Mouse (Mus musculus) embryo, embryonic 9.5 days (tissue): ENCODE measurements around the gene Tnfrsf14.

ENCODE experiments used
- DNase-seq: peaks from one replicate; pipeline ENCODE4 v3.0.0-alpha.2; 2017; ENCODE audit errors: extremely low spot score

Gene Tnfrsf14

DNA sequence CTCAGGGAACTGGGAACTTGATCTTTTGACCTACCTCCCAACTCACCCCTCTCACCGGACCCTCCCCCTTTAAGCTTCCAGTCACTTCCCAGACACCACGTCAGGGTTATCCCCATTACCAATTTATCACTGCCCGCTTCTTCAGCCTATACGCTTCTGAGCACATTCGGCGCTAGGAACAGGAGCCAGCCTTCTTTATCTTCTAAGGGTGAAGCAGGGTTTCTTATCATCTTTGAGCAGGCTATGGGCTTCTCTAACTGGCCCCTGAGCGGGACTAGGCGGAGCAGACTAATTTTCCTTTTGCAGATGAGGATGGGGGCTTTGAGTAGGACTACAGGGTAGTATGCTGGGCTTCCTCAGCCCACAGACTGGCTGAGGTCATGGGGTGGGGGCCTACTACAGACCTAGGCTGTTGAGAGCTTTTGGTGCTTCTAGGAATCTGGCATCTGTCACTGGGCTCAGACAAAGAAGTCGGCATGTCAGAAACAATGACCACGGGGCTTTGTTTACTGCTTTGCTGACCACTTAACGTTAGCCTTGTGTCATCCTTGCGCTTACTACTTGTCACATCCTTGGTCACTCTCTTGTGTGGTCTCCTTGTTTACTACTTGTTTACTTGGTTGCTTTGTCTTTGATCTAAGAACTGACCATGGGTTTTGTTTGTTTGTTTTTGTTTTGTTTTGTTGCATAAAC lies at the start of gene Tnfrsf14:
Tnfrsf14 (minus strand) TSS at position 169 of the 693 bp plus-strand sequence.
- DNase-seq, result no peak

DNA sequence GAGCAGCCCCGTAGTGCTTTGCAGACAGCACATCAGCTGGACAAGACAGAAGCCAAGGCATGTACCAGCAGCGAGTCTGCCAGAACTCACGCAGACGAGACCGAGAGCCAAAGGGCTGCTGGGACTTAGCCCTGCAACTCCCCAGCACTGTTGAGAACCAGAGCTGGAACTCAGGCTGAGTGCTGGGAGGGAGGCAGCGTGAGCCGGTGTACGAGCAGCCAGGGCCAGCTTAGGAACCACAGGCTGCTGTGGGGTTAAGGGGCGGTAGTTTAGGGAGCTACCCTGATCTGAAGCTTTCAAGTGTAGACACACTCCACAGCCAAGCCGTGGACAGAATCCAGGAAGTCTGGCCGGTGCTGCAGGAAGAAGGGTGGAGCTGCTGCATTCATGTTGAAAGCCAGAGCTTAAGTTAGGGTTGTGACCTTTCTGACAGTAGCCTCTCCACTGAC lies 45.8 kb upstream of the Tnfrsf14 start:
- DNase-seq, result no peak

DNA sequence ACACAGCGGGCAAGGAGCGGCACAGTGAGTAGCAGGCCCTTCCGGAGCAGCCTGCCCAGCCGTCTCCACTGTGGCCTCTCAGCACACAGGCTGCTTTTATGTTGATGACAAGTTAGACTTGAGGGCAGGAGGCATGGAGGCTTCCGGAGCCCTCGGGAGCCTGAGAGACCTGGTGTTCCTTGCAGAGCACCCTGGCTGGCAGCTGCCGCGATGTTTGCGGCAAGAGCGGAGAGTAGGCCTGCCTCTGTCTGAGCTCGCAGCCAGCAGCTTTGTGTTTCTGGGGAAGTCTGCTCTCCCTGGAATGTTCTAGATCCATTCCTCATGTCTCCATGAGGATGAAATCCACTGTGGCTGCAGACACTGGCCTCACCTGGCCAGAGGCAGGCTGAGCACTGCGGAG lies 44.2 kb upstream of the Tnfrsf14 start:
- no peak for DNase-seq

DNA sequence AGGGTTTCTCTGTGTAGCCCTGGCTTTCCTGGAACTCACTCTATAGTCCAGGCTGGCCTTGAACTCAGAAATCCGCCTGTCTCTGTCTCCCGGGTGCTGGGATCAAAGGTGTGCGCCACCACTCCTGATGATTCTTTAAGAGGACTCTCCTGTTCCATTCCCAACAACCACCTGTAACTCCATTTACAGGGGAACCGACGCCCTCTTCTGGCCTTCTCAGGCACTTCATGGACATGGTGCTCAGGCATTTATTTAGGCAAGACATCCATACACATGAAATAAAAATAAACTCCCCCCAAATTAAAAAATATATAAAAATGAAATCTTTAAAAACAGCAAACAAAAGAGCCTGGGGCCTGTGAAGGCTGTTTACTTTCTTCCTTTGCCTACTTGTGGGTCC lies 38.8 kb upstream of the Tnfrsf14 start:
- no peak for DNase-seq

DNA sequence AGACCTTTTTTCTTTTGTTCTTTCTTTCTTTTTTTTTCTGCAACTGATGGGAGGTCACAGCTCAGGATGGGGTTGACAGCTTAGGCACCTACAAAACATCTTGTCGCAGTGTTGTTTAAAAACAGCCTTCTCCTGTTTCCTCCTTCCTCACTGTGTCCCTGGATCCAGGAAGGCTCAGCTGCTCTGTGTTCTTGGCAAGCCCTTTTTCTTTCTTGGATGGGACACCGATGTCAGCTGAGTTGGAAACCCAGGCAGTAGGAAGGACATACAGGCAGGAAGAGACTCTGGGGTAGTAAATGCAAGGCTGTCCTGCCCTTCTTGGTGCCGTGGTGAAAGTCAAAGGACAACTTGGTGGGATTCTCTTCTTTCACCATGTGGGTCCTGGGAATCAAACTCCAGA lies 37.5 kb upstream of the Tnfrsf14 start:
- no peak for DNase-seq

DNA sequence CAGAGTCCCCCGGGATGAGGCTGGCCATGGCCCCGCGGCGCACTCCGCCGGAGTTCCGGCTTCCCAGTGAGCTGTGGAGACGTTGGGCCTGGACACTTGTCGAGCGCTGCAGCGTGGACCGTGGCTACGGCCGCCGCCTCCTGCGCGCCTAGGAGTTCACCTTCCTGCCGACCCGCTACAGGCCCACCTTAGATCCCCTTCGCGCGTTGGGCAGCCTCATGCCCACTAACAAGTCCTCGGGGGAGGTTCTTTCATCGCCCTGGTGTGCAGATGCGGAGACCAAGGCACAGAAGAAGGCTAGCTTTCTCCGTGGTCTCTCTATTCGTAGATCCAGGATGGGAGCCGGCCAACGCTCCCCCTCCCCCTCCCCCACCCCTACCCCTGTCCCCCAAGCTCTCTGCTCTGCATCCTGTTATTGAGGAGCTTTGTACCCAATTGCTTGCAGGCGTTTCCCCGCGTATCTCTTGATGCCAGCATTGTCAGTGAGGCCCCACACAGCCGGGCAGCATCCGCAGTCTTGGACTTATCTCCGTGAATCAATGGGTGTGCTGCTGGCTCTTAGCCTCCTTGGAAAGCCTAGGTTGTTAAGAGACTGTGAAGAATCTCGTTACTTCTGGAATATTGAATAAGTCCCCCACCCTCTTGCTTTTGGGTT lies 36.3 kb upstream of the Tnfrsf14 start:
- DNase-seq, result no peak

DNA sequence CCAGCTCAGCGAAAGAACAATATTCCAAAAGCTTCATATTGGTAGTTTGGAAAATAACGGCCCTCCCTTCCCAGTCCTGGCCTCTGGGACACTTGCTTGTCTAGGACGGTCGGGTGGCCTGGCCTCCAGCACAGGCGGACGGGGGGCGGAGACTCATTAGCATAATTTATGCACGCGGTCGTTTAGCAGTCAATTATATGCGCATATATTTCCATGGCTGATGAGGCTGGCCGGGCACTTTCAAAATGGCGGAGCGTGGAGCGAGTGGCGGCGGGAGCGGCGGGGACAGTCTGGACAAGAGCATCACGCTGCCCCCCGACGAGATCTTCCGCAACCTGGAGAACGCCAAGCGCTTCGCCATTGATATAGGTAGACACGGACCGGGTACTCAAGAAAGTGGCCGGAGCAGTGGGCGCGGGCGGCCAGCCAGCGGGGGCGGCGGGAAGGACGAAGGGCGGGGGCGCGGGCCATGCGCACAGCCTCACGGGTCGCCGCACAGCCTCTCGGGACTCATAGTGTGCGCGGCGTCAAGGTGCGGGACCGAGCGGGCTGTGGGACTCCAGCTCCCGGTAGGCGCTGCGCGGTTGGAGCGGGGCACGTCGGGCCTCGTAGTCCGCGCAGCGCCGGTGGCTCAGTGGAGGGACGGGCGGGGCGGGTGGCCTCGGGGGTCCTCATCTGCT lies 35.7 kb upstream of the Tnfrsf14 start, which contains the start of gene Pank4:
Pank4 (plus strand) TSS at position 223 of the 680 bp plus-strand sequence.
- DNase-seq, result peak; percentile 94

DNA sequence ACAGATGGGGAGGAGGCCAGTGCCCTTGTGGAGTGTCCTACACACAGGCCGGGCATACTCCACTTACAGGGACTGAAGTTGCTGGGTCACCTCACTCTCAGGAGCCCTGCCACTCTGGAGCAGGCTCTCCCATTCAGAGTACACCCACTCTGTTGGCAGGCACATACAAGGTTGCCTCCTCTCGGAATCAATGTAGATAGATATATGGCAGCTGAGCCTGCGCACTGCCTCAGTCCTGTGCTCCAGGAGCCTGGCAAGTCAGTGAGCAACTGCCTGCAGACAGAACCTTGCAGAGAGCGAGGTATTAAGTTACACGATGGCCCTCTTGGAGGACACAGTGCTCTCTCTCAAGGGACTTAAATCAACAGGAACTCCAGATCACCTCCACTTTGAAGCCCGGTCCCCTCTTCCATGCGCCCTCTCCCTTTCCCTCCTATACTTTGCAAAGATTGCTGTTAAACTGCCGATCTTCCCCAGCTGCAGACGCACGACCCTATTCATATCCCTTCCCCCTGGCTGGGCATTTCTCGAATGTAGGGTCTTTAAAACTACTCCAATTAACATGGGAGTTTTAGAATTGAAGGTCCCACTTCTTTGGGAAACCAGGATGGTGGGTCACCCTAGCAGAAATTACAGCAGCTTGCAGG lies 35.0 kb upstream of the Tnfrsf14 start:
- no peak for DNase-seq

DNA sequence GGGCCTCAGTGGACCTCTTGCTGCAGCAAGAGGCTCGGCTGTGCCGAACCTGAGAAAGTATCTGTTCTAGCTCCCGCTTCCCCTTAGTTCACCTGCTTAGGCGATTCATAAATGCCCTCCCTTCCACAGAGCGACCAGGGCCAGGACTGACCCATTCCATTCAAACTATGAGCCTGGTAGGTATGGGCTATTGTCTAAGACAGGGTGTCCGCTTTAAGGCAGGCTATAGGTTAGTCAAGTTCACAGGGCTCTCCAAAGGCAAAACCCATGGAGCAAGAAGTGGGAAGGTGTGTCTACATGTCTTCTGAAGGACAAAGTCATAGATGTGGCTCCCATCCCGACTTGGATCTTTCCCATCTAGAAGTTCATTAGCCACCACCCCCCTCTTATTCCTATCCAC lies 34.3 kb upstream of the Tnfrsf14 start:
- DNase-seq, result no peak

DNA sequence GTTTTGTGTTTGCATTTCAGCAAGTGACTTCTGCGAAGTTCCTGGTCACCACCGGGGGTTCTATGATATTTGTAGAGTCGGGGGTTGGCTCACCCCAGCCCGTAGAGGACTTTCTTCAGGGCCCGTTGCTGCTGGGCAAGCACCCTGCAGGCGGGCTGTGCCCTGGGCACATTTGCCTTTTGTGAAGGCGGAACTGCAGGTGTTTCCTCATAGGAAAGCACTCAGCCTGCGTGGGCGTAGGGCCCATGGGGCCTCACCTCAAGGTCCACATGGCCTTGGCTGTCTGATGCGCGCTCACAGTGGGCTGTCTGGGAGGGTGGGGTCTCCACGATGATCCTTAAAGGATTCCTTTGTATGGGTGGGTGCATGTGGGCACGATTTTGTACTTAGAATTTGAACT lies 33.5 kb upstream of the Tnfrsf14 start:
- DNase-seq, result no peak

DNA sequence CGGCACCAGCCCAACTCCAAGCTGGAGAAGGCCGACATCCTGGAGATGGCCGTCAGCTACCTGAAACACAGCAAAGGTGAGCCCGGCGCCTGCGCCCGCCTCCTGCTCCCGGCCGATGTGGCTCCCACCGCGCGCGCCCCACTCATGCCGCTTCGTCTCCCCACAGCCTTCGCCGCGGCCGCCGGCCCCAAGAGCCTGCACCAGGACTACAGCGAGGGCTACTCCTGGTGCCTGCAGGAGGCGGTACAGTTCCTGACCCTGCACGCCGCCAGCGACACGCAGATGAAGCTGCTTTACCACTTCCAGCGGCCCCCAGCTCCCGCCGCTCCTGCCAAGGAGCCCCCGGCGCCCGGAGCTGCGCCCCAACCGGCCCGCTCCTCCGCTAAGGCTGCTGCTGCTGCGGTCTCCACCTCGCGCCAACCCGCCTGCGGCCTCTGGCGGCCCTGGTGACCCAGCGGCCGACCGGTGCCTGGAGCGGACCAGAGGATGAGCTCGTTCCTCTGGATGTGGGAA lies 32.9 kb upstream of the Tnfrsf14 start:
- peak; percentile 66 for DNase-seq

DNA sequence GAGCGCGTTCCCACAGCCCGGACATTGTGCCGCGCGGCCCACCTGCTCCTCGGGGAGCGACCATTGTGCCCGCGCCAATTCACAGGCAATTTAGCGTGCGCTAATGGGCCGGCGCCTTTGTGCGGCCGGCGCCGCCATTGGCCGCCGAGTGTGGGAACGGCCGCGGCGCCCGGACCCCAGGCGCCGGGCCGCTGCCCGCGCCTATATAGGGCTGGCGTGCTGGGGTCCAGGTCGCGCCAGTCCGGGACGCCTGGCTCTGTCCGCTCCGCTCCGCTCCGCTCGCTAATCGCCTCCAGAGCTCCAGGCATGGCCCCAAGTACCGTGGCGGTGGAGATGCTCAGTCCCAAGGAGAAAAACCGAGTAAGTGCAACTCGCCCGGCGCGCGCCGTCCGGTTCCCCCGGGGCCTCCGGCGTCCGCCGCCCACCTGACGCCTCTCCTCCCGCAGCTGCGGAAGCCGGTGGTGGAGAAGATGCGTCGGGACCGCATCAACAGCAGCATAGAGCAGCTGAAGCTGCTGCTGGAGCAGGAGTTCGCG lies 32.4 kb upstream of the Tnfrsf14 start, which contains the start of gene Hes5:
Hes5 (plus strand) TSS at position 234 of the 536 bp plus-strand sequence.
- DNase-seq, result peak; percentile 83

DNA sequence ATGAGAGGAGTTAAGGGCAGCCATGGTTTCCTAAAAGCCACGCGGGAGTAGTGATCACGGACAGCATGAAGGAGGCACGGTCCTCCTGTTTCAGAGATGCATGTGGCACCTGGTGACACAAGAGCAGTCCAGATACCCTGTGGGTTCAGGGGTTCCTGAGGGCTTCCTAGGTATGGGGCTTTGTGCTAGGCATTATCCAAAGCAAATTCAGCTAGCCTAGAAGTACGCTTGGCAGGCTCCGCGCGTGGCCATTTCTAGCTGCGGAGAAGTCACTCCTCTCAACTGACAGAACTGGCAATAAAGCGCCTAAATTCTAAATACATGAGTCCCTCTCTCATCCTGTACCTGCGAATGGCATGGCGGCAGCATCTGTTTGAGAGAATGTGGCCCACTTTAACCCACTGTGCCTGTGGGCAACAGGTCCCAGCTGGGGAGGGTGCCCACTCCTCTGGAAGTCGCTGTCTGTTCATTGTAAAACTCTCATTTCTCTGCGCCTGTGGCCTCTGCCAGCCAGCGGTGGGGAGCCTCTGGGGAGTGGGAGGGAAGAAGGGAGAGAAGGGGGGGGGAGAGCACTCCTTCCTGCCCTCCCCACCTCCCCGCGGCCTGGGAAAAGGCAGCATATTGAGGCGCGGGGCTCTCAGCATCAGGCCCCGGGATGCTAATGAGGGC lies 31.8 kb upstream of the Tnfrsf14 start:
- no peak for DNase-seq

DNA sequence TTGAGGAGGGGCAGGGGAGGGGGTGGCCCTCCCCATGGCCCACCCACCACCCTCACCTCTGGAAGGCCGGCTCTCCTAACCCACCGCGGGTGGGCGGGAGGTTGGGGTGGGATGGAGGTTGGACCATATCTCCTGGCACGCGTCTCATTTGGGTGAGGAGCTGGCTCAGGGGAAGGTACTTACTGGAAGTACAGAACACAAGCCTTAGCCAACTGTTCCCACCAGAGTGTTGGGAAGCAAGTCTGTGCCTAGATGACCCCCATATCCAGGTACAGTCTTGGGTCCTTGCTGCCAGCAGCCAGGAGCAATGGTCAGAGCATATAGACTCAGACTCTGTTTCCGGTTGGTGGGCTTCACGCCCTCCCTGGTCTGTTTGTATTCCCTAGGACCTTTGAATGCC lies 30.3 kb upstream of the Tnfrsf14 start:
- no peak for DNase-seq

DNA sequence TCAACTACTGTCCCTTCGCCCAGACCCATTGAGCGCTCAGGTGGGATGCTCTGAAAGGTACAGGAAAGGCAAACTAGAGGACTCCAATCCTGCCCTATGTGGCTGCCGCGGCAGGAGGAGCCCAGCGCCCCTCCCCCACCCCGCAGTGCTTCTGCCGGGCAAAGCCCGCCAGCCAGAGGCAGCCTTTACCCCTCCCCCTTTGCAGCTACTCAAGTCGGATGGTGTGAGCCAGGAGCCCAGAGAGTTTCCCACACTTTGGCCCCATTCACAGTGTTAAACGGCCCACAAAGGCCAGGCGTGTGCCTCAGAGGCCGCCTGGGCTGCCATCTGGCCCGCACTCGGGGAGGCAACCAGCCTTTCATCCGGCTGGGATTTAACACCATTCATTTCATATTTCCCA lies 29.8 kb upstream of the Tnfrsf14 start:
- peak; percentile 83 for DNase-seq

DNA sequence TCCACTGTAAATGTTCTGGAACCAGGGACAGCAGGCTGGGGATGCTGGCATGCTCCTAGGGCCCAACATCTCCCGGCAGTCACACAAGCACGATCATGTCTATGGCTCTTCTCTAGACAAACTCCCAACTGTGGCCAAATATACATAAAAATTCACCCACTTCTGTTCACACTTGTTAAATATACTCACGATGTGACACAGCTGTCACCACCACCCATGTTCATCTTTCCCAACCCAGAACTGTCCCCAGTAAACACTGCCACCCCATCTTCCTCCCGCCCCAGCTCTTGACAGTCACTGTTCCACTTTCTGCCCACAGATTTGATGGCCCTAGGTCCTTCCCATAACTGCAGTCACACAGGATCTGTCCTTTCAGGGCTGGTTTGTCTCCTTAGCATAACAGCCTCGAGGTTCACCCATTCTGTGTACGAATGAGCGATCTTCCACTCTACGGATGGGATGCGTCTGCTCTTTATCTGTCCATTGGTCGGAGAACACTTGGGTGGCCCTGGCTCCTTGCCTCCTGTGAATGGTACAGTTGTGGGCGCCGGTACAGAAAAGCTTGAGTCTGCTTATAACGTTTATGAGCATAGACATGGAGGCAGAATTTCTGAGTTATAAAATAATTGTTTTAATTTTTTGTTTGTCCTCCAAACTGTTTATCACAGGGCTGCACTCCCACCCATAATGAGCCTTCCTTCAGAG lies 29.1 kb upstream of the Tnfrsf14 start:
- no peak for DNase-seq

DNA sequence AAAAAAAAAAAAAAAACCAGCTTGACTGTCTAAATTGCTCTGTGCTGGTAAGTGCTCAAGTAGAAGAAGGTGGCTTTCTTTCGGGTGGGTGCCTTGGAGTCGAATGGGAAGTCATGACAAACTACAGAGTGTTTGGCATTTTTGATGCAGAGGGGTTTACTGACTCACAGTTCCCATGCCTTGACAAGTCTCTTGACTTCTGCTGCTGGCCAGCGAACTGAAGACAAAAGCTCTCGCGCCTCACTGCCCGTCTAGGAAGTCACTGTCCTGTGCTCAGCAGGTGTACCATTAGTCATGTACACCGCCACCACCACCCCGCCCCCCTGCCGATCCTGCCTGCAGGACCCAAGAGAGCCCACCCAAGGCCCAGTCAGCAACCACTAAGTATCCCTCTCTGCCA lies 28.2 kb upstream of the Tnfrsf14 start:
- DNase-seq, result no peak

DNA sequence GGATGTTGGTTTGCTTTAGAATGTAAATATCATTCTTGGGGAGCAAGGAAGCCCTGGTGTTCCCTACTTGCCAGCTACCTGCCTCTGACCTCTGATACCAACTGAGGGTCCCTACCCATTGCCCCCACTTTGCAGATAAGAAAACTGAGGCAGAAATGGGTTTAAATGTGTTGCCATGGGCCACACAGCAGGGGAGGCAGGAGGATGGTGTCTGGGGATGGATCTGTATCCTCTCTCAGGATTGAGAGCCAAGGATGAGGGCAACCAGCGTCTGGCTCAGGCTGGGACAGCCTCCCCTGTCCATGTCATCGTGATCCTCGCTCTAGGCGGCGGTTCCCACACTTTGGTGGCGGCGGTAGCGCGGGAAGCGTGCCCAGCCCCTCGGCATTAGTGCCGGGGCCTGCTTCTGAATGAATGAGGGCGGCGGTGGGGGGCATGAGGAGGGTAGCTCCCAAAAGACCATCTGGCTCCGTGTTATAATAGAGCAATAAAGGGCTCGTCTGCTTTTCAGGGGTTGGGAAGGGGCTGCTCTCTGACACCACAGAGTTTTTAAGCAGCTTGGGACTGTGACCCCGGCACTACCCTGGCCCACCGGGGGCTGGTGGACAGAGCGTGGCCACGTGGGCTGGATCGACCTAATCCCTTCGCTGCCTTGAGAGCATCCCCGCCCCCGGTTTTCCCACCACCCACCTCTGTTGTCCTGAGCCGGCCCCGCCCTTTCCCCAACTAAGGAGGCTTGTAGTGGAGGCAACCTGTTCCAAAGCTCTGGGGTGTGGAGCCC lies 24.3 kb upstream of the Tnfrsf14 start:
- DNase-seq, result peak; percentile 76

DNA sequence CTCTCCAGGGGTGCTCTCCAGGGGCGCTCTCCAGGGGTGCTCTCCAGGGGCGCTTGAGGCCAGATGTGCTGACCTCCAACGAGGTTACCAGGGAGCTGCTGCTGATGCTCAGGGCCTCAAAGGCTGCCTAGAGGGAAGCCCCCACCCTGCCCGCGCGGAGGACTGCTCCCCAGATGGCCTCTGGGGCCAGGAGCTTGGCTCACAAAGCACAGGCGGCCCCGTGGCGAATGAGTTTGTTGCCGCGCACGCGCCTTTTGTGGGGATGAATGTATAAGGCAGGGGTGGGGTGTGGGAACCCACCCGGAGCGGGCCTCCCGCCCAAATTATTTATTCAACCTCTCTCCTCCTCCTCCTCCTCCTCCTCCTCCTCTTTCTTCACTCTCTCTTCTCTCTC lies 21.2 kb upstream of the Tnfrsf14 start:
- no peak for DNase-seq
